Mouse (Mus musculus): ENCODE data around the gene C8g. TPM values are rescaled to one million over a fixed set of nuclear protein-coding genes. Genes with fewer than 3 reads are reported as not detected.

C8g gene
- total and polyA plus RNA-seq, 3 experiments, result 2.3 to 5.1 TPM; not detected in 1

- Histone ChIP-seq H3K9me3 (replicated peaks; ENCODE audit: insufficient read depth, low read length) (no peaks in the 10 kb centered on the region), H3K4me3 (ENCODE audit: control insufficient read depth in 1 of 2, insufficient read depth in 1 of 2, low read depth in 2 of 2, low read length in 2 of 2) (no peak overlapping the region), H3K36me3 (ENCODE audit: control insufficient read depth in 1 of 2, insufficient read depth in 2 of 2, low read length in 2 of 2) (no peaks in the 10 kb centered on the region), H3K4me1 (ENCODE audit: control insufficient read depth in 1 of 2, insufficient read depth in 2 of 2, low read length in 2 of 2) (peaks cover 4 to 11% of the 10 kb centered on the region in 2 experiments; a peak in 3 of 4 replicates), H3K79me2 (ENCODE audit: control insufficient read depth, insufficient read depth, low read length, poor library complexity) (peaks cover 8% of the 10 kb centered on the region; the same call in 1 of the 2 replicates), H3K27ac (ENCODE audit: control insufficient read depth, low read depth, low read length) (no peak overlapping the region), H3K9ac (ENCODE audit: control insufficient read depth, low read depth, low read length, poor library complexity, severe bottlenecking) (no peak overlapping the region), H3K27me3 (ENCODE audit: control insufficient read depth in 1 of 2, insufficient read depth in 2 of 2, low read length in 2 of 2) (no peaks in the 10 kb centered on the region)
- DNase-seq (ENCODE audit: low read depth, low spot score), result no peak
- no peak for TF ChIP-seq TAL1 (IDR thresholded peaks at IDR 0.05; ENCODE audit: low read length)
- no peak for TF ChIP-seq POLR2AphosphoS5 (IDR thresholded peaks at IDR 0.05; ENCODE audit: borderline replicate concordance, low read depth, low read length)
- no peak for TF ChIP-seq E2F4 (IDR thresholded peaks at IDR 0.05; ENCODE audit: borderline replicate concordance, low read depth, low read length)
- no peak for TF ChIP-seq ZC3H11A (IDR thresholded peaks at IDR 0.05; ENCODE audit: low read depth, low read length)
- no peak for TF ChIP-seq POLR2A (IDR thresholded peaks at IDR 0.05; ENCODE audit: control insufficient read depth in 1 of 2, insufficient read depth in 1 of 2, low read depth in 1 of 2, low read length in 2 of 2, poor library complexity in 1 of 2)
Observed at GRCm38 (mm10) chr2:25463630-25464029, 37.9 kb downstream of the C8g start.

DNA sequence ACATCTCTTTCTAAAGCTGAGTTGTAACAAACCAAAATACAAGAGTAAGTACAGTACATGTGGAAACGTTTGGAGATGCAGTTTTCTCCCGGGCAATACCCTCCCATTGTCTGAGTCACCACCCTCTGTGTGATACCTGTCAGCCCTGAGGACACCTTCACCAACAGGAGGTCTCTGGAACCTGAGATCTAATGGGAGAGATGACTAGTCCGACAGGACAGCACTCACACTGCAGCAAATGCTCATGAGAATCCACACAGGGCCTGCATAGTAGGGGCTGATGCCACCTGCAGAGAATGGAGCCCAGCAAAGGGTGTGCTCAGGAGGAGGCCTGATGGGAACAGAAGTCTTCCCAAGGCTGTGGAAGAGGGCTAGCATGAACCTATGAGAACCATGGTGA lies 40.1 kb downstream of the C8g start:
- H3K79me2 ChIP-seq (ENCODE audit: control insufficient read depth, insufficient read depth, low read length, poor library complexity), result peaks cover 8% of the 10 kb centered on the region; the same call in 1 of the 2 replicates
- H3K36me3 ChIP-seq (ENCODE audit: control insufficient read depth in 1 of 2, insufficient read depth in 2 of 2, low read length in 2 of 2), result no peaks in the 10 kb centered on the region
- no peak for DNase-seq (ENCODE audit: low read depth, low spot score)
- H3K27me3 ChIP-seq (ENCODE audit: control insufficient read depth in 1 of 2, insufficient read depth in 2 of 2, low read length in 2 of 2), result no peaks in the 10 kb centered on the region
- H3K4me1 ChIP-seq (ENCODE audit: control insufficient read depth in 1 of 2, insufficient read depth in 2 of 2, low read length in 2 of 2), result peaks cover 4 to 11% of the 10 kb centered on the region in 2 experiments; a peak in 3 of 4 replicates
- peak overlapping the region; percentile 65 for H3K27ac ChIP-seq (ENCODE audit: control insufficient read depth, low read depth, low read length)
- TF ChIP-seq EP300 (IDR thresholded peaks at IDR 0.05; ENCODE audit: low read depth in 1 of 2, low read length in 2 of 2) (no peak), POLR2AphosphoS2 (IDR thresholded peaks at IDR 0.05; ENCODE audit: low read length) (no peak), JUND (IDR thresholded peaks at IDR 0.05; ENCODE audit: low read depth, low read length) (no peak; the same call in 1 of the 2 replicates), NELFE (IDR thresholded peaks at IDR 0.05; ENCODE audit: low read depth, low read length) (no peak), MYC (IDR thresholded peaks at IDR 0.05; ENCODE audit: low read depth, low read length) (no peak), ZKSCAN1 (IDR thresholded peaks at IDR 0.05; ENCODE audit: low read depth, low read length) (no peak), UBTF (IDR thresholded peaks at IDR 0.05; ENCODE audit: borderline replicate concordance, insufficient read depth, low read depth, low read length) (no peak), GATA1 (IDR thresholded peaks at IDR 0.05; ENCODE audit: low read depth, low read length) (no peak), SMC3 (IDR thresholded peaks at IDR 0.05; ENCODE audit: low read depth, low read length) (no peak), ZMIZ1 (IDR thresholded peaks at IDR 0.05; ENCODE audit: low read depth, low read length) (no peak), KAT2A (conservative IDR thresholded peaks at IDR 0.05; ENCODE audit: low read depth, low read length) (no peak), CTCF (IDR thresholded peaks at IDR 0.05 in 2 of 3, conservative IDR thresholded peaks at IDR 0.05 in 1 of 3; ENCODE audit: control insufficient read depth in 1 of 3, insufficient read depth in 1 of 3, low read depth in 2 of 3, low read length in 3 of 3, poor library complexity in 1 of 3, severe bottlenecking in 1 of 3) (no peak), TAL1 (IDR thresholded peaks at IDR 0.05; ENCODE audit: low read length) (no peak)
- peak overlapping the region; percentile 59 for H3K9ac ChIP-seq (ENCODE audit: control insufficient read depth, low read depth, low read length, poor library complexity, severe bottlenecking)
- H3K4me3 ChIP-seq (ENCODE audit: control insufficient read depth in 1 of 2, insufficient read depth in 1 of 2, low read depth in 2 of 2, low read length in 2 of 2), result peak overlapping the region; percentile 36 to 55
- H3K9me3 ChIP-seq (replicated peaks; ENCODE audit: insufficient read depth, low read length), result no peaks in the 10 kb centered on the region

Data from MEL (cell line).